Mouse (Mus musculus): ENCODE data around the gene Ppp1r1a.
A peak's percentile ranks its signal among the peaks of the same experiment; 100 is the strongest.

Ppp1r1a gene

GRCm38 (mm10) chr15:103537822-103538213, at the start of gene Ppp1r1a:
TSS of gene Ppp1r1a (minus strand) at chr15:103538003.
- peak; percentile 46 for DNase-seq

DNA sequence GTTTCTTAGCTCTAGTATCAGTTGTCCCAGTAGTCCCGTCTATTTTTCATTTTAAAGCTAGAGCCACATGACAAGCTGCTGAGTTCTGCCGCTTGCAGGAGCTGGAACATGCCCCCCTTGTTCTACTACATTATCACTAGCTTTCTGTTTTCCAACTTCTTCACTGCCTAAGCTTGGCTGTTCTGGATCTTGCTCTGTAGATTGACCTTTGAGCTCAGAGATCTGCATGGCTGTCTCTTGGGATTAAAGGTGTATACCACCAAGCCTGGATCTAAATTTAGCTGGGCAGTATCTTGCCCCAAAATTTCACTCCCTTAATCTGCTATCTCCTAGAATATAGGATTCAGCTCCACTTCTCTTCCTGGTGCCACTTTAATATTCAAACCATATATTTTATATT, 48.1 kb upstream of the Ppp1r1a start:
- no peak for DNase-seq

GRCm38 (mm10) chr15:103564981-103565380, 27.2 kb upstream of the Ppp1r1a start, which contains the start of gene Glycam1:
TSS of gene Glycam1 (minus strand) at chr15:103565081.
- no peak for DNase-seq

DNA sequence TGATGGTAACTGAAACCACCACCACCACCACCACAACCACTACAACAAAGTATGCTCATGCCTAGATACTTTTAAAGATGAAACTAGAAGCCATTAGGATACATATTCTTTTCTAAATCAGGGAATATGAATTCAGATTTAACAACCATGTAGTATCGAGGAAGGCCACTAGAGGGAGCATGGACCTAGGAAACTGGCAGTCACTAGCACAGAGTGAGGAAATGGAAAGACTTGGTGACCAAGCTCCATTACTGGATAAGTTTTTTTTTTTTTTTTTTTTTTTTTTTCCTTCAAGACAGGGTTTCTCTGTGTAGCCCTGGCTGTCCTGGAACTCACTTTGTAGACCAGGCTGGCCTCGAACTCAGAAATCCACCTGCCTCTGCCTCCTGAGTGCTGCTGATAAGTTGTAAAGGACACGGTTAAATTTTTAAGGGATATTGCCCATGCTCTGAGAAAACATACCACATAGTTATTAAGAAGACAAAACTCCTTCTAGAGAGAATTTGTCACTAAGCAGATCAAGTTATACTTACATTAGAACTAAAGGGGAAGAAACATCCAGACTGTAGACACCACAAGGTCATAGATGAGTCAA, 14.4 kb upstream of the Ppp1r1a start:
- DNase-seq = no peak

- DNase-seq = no peak
Measured at GRCm38 (mm10) chr15:103551053-103551452, 13.2 kb upstream of the Ppp1r1a start.

- no peak for DNase-seq
Measured at GRCm38 (mm10) chr15:103549475-103549874, 11.7 kb upstream of the Ppp1r1a start.

GRCm38 (mm10) chr15:103547983-103548382, 10.2 kb upstream of the Ppp1r1a start:
- no peak for DNase-seq

DNA sequence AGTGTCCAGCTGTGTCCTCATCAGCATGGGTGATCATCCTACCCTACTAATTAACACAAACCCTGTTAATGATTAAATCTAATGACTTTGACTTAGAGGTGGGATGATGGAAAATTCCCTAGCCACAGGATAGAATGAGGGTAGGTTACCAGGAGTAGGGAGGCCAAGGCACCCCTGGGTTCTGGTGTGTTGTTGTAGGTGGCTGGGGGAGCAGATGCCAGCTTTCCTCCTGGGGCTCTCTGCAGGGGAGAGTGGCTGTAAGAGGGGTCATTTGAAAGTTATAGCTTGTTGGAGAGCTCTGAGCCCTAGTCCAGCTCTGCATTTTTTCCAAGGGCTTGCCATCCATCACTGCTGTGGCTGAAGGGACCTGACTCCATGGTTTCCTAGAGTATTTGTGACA, 4.7 kb upstream of the Ppp1r1a start:
- no peak for DNase-seq

DNA sequence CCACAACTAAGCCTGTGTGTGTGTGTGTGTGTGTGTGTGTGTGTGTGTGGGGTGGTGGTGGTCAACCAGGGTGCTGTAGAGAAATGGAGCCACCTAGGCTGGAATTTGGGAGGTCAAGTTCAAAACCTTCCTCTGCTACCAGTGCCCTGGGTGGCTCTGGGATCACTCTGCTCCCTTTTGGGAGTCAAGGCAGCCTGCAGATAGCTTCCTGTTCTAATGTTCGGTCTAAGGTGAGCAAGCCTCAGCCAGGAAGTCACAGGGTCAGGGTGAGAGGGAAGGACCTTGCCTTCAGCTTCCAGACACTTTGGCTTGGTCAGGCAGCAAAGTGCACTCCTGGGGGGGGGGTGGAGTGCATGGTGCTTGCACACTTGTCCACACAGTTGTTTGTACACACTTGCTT, 2.8 kb upstream of the Ppp1r1a start:
- no peak for DNase-seq

DNA sequence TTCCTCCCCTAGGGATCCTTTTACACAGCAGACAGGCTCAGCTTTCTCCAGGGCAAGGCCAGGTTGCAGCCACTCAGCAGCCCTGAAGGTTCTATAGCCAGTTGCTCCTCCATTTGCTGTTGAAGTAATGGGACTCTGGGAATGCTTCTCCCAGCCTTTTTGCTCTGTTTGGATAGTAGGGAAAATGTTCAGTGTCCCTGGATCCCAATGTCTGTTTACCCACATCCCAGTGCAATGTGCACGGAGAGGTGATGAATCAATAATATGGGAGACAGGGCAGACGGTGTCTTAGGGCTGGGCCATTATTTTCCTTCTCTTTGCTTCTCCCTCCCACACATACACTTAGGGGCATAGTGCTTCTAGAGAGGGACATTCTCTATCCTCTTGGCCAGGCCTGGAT, 1.5 kb upstream of the Ppp1r1a start:
- DNase-seq = no peak

GRCm38 (mm10) chr15:103537011-103537821, 587 bp downstream of the Ppp1r1a start:
- DNase-seq = peak; percentile 38

GRCm38 (mm10) chr15:103536456-103536855, 1.3 kb downstream of the Ppp1r1a start:
- DNase-seq = no peak

GRCm38 (mm10) chr15:103535786-103536185, 2.0 kb downstream of the Ppp1r1a start:
- DNase-seq = no peak

DNA sequence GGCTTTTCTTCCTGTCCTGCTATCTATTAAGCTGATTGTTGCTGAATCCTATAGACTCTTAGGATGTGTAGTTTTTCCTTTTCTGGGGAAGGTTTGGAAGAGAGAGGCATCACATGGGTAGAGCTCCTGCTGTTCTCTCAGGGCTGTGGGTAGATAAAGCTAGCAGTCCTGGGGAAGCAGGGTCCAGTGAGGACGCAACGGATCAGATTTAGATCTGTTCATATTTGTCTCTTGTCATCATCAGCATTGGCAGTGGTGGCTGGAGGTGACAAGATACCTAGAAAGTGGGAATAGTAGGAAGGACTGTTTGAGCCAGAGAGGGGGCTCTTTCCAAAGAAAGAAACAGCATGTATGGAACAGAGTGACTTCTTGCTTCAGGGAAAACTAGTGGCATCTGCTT, 2.8 kb downstream of the Ppp1r1a start:
- DNase-seq = no peak

DNA sequence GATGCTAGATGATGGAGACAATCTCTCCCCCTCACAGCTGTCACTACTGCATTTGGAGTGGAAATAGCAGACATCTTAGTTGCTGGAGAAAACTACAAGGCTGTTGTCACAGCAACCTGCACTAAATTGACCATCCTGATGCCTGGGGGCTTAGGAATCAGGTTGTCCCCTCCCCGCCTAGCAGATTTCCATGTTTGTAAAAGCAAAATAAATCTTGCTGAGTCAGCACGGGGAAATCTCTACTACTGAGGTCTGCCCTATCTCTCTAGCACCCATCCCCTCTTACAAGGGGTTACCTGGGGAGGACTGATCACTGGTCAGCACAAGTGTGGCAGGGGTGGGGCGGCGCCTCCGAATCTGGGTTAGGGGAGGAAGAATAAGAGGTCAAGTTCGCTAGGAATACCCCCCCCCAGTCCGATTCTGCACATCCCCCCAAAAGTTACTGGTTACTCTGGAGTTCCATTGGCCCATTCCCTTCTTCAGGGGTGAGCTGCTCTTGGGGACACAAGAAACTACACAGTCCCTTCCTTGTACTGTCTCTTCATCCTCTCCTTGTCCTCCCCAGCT, 3.7 kb downstream of the Ppp1r1a start:
- DNase-seq = no peak

GRCm38 (mm10) chr15:103530372-103530771, 7.4 kb downstream of the Ppp1r1a start:
- DNase-seq = peak; percentile 53

GRCm38 (mm10) chr15:103523156-103523555, 14.6 kb downstream of the Ppp1r1a start:
- no peak for DNase-seq

DNA sequence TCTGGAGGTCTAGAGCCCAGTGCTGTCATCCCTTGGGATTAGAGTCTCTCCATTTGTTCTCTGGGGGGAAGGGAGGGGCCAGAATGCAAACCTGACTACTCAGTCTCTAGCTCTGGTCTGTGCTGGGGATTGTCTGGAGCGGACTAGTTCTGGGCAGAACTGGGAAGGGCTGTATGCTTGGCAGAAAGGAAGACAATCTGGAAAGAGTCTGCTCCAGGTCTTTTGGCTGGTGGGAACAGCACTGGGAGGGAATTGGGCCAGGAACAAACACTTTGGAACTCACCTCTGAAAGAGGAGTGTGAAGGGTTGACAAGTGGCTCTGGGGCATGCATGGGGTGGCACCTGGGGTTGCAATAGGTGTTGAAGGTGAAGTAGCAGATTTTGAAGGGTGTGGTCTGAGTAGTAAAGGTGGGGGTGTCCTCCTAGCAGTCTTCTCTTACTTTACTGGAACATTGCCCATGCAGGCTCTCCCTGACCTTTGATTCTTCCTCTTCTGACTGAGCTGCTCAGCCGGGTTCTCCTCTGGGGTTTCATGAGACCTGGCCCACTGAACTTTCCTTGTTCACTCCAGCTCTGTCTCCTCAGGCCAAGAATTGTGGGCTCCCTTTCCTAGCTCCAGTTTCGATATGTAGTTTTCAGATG, 15.2 kb downstream of the Ppp1r1a start:
- DNase-seq = no peak

DNA sequence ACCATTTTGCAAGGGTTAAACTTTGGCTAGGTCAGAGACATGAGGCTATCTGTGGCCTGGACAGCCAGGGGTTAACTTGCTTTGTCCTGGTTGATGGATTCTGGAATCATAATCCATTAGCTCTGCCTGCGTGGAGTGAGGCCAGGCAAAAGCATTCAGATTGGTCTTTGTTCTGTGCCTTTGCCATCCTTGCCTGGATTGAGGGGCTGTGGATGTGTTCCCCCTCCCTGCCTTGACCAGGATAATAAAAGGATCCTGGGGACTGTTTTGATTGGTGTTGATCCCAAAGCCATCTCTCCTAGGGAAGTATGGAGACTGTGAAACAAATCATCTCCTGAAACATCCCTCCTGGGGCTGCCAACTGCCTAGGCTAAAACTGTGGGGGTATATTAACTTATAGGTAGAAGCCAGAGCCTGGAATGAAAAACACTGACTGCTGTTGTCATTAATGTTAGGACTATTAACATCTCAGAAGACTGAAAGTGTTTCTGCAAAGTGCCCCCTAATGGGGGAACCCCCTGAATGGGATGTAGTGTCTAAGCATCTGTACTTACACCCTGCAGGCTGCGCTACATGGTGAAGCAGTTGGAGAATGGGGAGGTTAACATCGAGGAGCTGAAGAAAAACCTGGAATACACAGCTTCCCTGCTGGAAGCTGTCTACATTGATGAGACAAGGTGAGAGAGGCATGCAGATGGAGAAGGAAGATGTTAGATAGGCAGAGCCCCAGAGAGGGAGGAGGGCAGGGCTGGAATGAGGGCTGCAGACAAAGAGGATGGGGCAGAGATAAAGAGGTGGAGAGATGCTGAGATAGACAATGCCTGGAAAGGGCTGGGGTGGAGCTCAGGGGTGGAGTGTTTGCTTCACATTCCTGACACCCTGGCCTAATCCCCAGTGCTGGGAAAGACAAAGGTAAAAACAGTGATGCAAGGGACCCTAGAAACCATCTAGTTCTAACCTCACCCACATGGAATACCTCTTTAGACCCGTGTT, 18.1 kb downstream of the Ppp1r1a start:
- DNase-seq = no peak

GRCm38 (mm10) chr15:103518600-103519385, 19.0 kb downstream of the Ppp1r1a start:
- peak; percentile 37 for DNase-seq

DNA sequence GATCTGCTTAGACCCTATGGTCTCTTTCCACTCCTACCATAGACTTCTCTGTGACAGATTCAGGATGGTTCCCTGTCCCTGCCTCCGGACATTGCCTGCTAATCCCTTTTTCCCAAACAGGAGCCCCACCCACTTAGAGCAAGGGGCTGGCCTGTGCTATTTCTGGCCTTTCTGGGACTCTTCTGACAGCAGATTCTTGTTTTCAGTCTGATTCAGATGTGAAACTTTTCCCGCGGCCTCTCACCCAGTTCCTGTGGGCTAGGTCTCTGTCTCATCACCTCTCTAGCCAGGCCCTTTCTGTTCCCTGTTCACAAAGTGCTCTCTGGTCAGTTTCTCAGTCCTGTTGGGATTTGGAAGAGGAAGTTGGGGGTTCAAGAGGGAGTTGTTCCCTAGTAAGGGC, 22.9 kb downstream of the Ppp1r1a start:
- DNase-seq = no peak

- DNase-seq = peak; percentile 90
Measured at GRCm38 (mm10) chr15:103514119-103514518, 23.7 kb downstream of the Ppp1r1a start.
